Mouse (Mus musculus): ENCODE data around the gene Agfg2. TPM values are rescaled to one million over a fixed set of nuclear protein-coding genes. Genes with fewer than 3 reads are reported as not detected.

The Agfg2 gene
- polyA plus RNA-seq, 1 experiment from 2014 or later = 21.7 TPM

GRCm38 (mm10) chr5:137686127-137686790 lies 1.7 kb upstream of the Agfg2 start:
- Histone ChIP-seq H3K9ac (ENCODE audit: low read depth, low read length) (no peak overlapping the region), H3K27ac (ENCODE audit: low read depth, low read length) (no peak overlapping the region), H3K36me3 (ENCODE audit: control insufficient read depth, insufficient read depth, low read length) (no peaks in the 10 kb centered on the region), H3K4me1 (ENCODE audit: control insufficient read depth, insufficient read depth, low read depth, low read length) (peaks cover 17% of the 10 kb centered on the region), H3K4me3 (ENCODE audit: low read length) (no peak overlapping the region), H3K4me2 (ENCODE audit: low read length) (no peak overlapping the region), H3K27me3 (replicated peaks; ENCODE audit: control insufficient read depth, insufficient read depth, low read length) (no peaks in the 10 kb centered on the region), H3K9me3 (ENCODE audit: control insufficient read depth, low read length) (no peaks in the 10 kb centered on the region)
- ATAC-seq = no peak
- WGBS = 87% methylated on average over 6 of the region's 6 CpGs

- no peak overlapping the region for H3K4me2 ChIP-seq (ENCODE audit: low read length)
- no peak overlapping the region for H3K9ac ChIP-seq (ENCODE audit: low read depth, low read length)
- H3K4me3 ChIP-seq (ENCODE audit: low read length) = no peak overlapping the region
- H3K9me3 ChIP-seq (ENCODE audit: control insufficient read depth, low read length) = no peaks in the 10 kb centered on the region
- peaks cover 17% of the 10 kb centered on the region for H3K4me1 ChIP-seq (ENCODE audit: control insufficient read depth, insufficient read depth, low read depth, low read length)
- ATAC-seq = no peak
- no peak overlapping the region for H3K27ac ChIP-seq (ENCODE audit: low read depth, low read length)
- no peaks in the 10 kb centered on the region for H3K36me3 ChIP-seq (ENCODE audit: control insufficient read depth, insufficient read depth, low read length)
- WGBS = 92% methylated on average over 3 of the region's 3 CpGs
- no peaks in the 10 kb centered on the region for H3K27me3 ChIP-seq (replicated peaks; ENCODE audit: control insufficient read depth, insufficient read depth, low read length)
Measured at GRCm38 (mm10) chr5:137685653-137686052, 1.1 kb upstream of the Agfg2 start.

- peaks cover 17% of the 10 kb centered on the region for H3K4me1 ChIP-seq (ENCODE audit: control insufficient read depth, insufficient read depth, low read depth, low read length)
- H3K27ac ChIP-seq (ENCODE audit: low read depth, low read length) = peak overlapping the region; percentile 88
- 12% methylated on average over 28 of the region's 28 CpGs for WGBS
- peak overlapping the region; percentile 78 for H3K4me3 ChIP-seq (ENCODE audit: low read length)
- peak overlapping the region; percentile 77 for H3K9ac ChIP-seq (ENCODE audit: low read depth, low read length)
- H3K36me3 ChIP-seq (ENCODE audit: control insufficient read depth, insufficient read depth, low read length) = no peaks in the 10 kb centered on the region
- no peaks in the 10 kb centered on the region for H3K9me3 ChIP-seq (ENCODE audit: control insufficient read depth, low read length)
- peak overlapping the region; percentile 94 for H3K4me2 ChIP-seq (ENCODE audit: low read length)
- no peak for ATAC-seq
- no peaks in the 10 kb centered on the region for H3K27me3 ChIP-seq (replicated peaks; ENCODE audit: control insufficient read depth, insufficient read depth, low read length)
Measured at GRCm38 (mm10) chr5:137683388-137684293, 885 bp downstream of the Agfg2 start.

- Histone ChIP-seq H3K4me2 (ENCODE audit: low read length) (peak overlapping the region; percentile 29; the same call in 1 of the 2 replicates), H3K27ac (ENCODE audit: low read depth, low read length) (no peak overlapping the region), H3K36me3 (ENCODE audit: control insufficient read depth, insufficient read depth, low read length) (no peaks in the 10 kb centered on the region), H3K9ac (ENCODE audit: low read depth, low read length) (0 out of 2 replicates have a peak overlapping the region, but pooled peaks have one; percentile 18), H3K4me1 (ENCODE audit: control insufficient read depth, insufficient read depth, low read depth, low read length) (peaks cover 17% of the 10 kb centered on the region), H3K4me3 (ENCODE audit: low read length) (no peak overlapping the region), H3K27me3 (replicated peaks; ENCODE audit: control insufficient read depth, insufficient read depth, low read length) (no peaks in the 10 kb centered on the region), H3K9me3 (ENCODE audit: control insufficient read depth, low read length) (no peaks in the 10 kb centered on the region)
- WGBS = 66% methylated on average over 6 of the region's 6 CpGs
- ATAC-seq = no peak
Measured at GRCm38 (mm10) chr5:137682526-137682925, 2.0 kb downstream of the Agfg2 start.

- 86% methylated on average over 4 of the region's 4 CpGs for WGBS
Measured at GRCm38 (mm10) chr5:137679726-137680125, 4.8 kb downstream of the Agfg2 start.

GRCm38 (mm10) chr5:137678736-137679135 lies 5.8 kb downstream of the Agfg2 start:
- H3K27me3 ChIP-seq (replicated peaks; ENCODE audit: control insufficient read depth, insufficient read depth, low read length) = no peaks in the 10 kb centered on the region
- H3K9me3 ChIP-seq (ENCODE audit: control insufficient read depth, low read length) = no peaks in the 10 kb centered on the region
- no peak for ATAC-seq
- WGBS = 89% methylated on average over 3 of the region's 3 CpGs
- no peak overlapping the region for H3K9ac ChIP-seq (ENCODE audit: low read depth, low read length)
- H3K4me3 ChIP-seq (ENCODE audit: low read length) = no peak overlapping the region
- H3K4me2 ChIP-seq (ENCODE audit: low read length) = no peak overlapping the region
- H3K36me3 ChIP-seq (ENCODE audit: control insufficient read depth, insufficient read depth, low read length) = no peaks in the 10 kb centered on the region
- peaks cover 17% of the 10 kb centered on the region for H3K4me1 ChIP-seq (ENCODE audit: control insufficient read depth, insufficient read depth, low read depth, low read length)
- H3K27ac ChIP-seq (ENCODE audit: low read depth, low read length) = no peak overlapping the region

More at GRCm38 (mm10) chr5:137679726-137680125, 4.8 kb downstream of the Agfg2 start:
- Histone ChIP-seq H3K4me1 (ENCODE audit: control insufficient read depth, insufficient read depth, low read depth, low read length) (peaks cover 17% of the 10 kb centered on the region), H3K9me3 (ENCODE audit: control insufficient read depth, low read length) (no peaks in the 10 kb centered on the region), H3K27me3 (replicated peaks; ENCODE audit: control insufficient read depth, insufficient read depth, low read length) (no peaks in the 10 kb centered on the region), H3K4me3 (ENCODE audit: low read length) (no peak overlapping the region), H3K9ac (ENCODE audit: low read depth, low read length) (no peak overlapping the region), H3K27ac (ENCODE audit: low read depth, low read length) (no peak overlapping the region), H3K36me3 (ENCODE audit: control insufficient read depth, insufficient read depth, low read length) (no peaks in the 10 kb centered on the region), H3K4me2 (ENCODE audit: low read length) (no peak overlapping the region)
- ATAC-seq = no peak

- Histone ChIP-seq H3K4me2 (ENCODE audit: low read length) (no peak overlapping the region), H3K9me3 (ENCODE audit: control insufficient read depth, low read length) (no peaks in the 10 kb centered on the region), H3K4me3 (ENCODE audit: low read length) (no peak overlapping the region), H3K36me3 (ENCODE audit: control insufficient read depth, insufficient read depth, low read length) (no peaks in the 10 kb centered on the region), H3K4me1 (ENCODE audit: control insufficient read depth, insufficient read depth, low read depth, low read length) (peaks cover 8% of the 10 kb centered on the region), H3K27ac (ENCODE audit: low read depth, low read length) (no peak overlapping the region), H3K9ac (ENCODE audit: low read depth, low read length) (no peak overlapping the region), H3K27me3 (replicated peaks; ENCODE audit: control insufficient read depth, insufficient read depth, low read length) (no peaks in the 10 kb centered on the region)
- no peak for ATAC-seq
- WGBS = 97% methylated on average over 8 of the region's 8 CpGs
Measured at GRCm38 (mm10) chr5:137677859-137678258, 6.7 kb downstream of the Agfg2 start.

GRCm38 (mm10) chr5:137674786-137675185 lies 9.7 kb downstream of the Agfg2 start:
- 95% methylated on average over 8 of the region's 8 CpGs for WGBS
- Histone ChIP-seq H3K4me2 (ENCODE audit: low read length) (no peak overlapping the region), H3K9me3 (ENCODE audit: control insufficient read depth, low read length) (no peaks in the 10 kb centered on the region), H3K9ac (ENCODE audit: low read depth, low read length) (no peak overlapping the region), H3K4me1 (ENCODE audit: control insufficient read depth, insufficient read depth, low read depth, low read length) (peaks cover 6% of the 10 kb centered on the region), H3K4me3 (ENCODE audit: low read length) (no peak overlapping the region), H3K27me3 (replicated peaks; ENCODE audit: control insufficient read depth, insufficient read depth, low read length) (no peaks in the 10 kb centered on the region), H3K27ac (ENCODE audit: low read depth, low read length) (no peak overlapping the region), H3K36me3 (ENCODE audit: control insufficient read depth, insufficient read depth, low read length) (no peaks in the 10 kb centered on the region)
- ATAC-seq = no peak

- H3K36me3 ChIP-seq (ENCODE audit: control insufficient read depth, insufficient read depth, low read length) = no peaks in the 10 kb centered on the region
- 93% methylated on average over 6 of the region's 6 CpGs for WGBS
- no peaks in the 10 kb centered on the region for H3K27me3 ChIP-seq (replicated peaks; ENCODE audit: control insufficient read depth, insufficient read depth, low read length)
- H3K4me1 ChIP-seq (ENCODE audit: control insufficient read depth, insufficient read depth, low read depth, low read length) = peaks cover 6% of the 10 kb centered on the region
- H3K9ac ChIP-seq (ENCODE audit: low read depth, low read length) = no peak overlapping the region
- H3K4me3 ChIP-seq (ENCODE audit: low read length) = no peak overlapping the region
- ATAC-seq = no peak
- H3K4me2 ChIP-seq (ENCODE audit: low read length) = no peak overlapping the region
- no peak overlapping the region for H3K27ac ChIP-seq (ENCODE audit: low read depth, low read length)
- H3K9me3 ChIP-seq (ENCODE audit: control insufficient read depth, low read length) = no peaks in the 10 kb centered on the region
Measured at GRCm38 (mm10) chr5:137673015-137673414, 11.5 kb downstream of the Agfg2 start.
